Mouse (Mus musculus): ENCODE results near the gene Slc43a2.

- TF ChIP-seq POLR2A (IDR thresholded peaks at IDR 0.05; ENCODE audit: low read depth, low read length) = no peak
- TF ChIP-seq CTCF (conservative IDR thresholded peaks at IDR 0.05; ENCODE audit: insufficient read depth, insufficient read length, low read depth, low read length) = no peak
Observed at GRCm38 (mm10) chr11:75557142-75557541, 25.6 kb downstream of the Slc43a2 start.

Data from kidney, adult 2 months (tissue).